Mouse (Mus musculus): Measurements from ENCODE around the gene Dusp8. TPM values are rescaled to one million over a fixed set of nuclear protein-coding genes. Genes with fewer than 3 reads are reported as not detected.

Dusp8 gene
- polyA plus RNA-seq, 1 experiment from 2014 or later = 4.3 TPM

- Histone ChIP-seq H3K9me3 (replicated peaks) (no peaks in the 10 kb centered on the region), H3K9ac (no peak overlapping the region), H3K27ac (replicated peaks) (no peak overlapping the region), H3K36me3 (replicated peaks) (0 out of 2 replicates have a peak, but pooled peaks cover 6% of the 10 kb centered on the region), H3K4me3 (replicated peaks) (no peak overlapping the region), H3K27me3 (no peaks in the 10 kb centered on the region), H3K4me1 (replicated peaks) (peaks cover 10% of the 10 kb centered on the region), H3K4me2 (no peak overlapping the region)
- ATAC-seq (ENCODE audit: insufficient read depth) = no peak
- WGBS (ENCODE audit: insufficient replicate concordance) = 69% methylated on average over 3 of the region's 3 CpGs
Observed at GRCm38 (mm10) chr7:142040756-142041155, 54.9 kb downstream of the Dusp8 start.

- no peak overlapping the region for H3K4me3 ChIP-seq (replicated peaks)
- H3K4me1 ChIP-seq (replicated peaks) = peaks cover 23% of the 10 kb centered on the region
- H3K36me3 ChIP-seq (replicated peaks) = 0 out of 2 replicates have a peak, but pooled peaks cover 3% of the 10 kb centered on the region
- H3K27me3 ChIP-seq = no peaks in the 10 kb centered on the region
- H3K9me3 ChIP-seq (replicated peaks) = no peaks in the 10 kb centered on the region
- peak; percentile 63 for ATAC-seq (ENCODE audit: insufficient read depth)
- no peak overlapping the region for H3K27ac ChIP-seq (replicated peaks)
- WGBS (ENCODE audit: insufficient replicate concordance) = 65% methylated on average over 4 of the region's 4 CpGs
- H3K9ac ChIP-seq = no peak overlapping the region
- no peak overlapping the region for H3K4me2 ChIP-seq
Observed at GRCm38 (mm10) chr7:142037553-142038170, 58.0 kb downstream of the Dusp8 start.

- Histone ChIP-seq H3K9me3 (replicated peaks) (no peaks in the 10 kb centered on the region), H3K36me3 (replicated peaks) (no peaks in the 10 kb centered on the region), H3K4me2 (no peak overlapping the region), H3K9ac (no peak overlapping the region), H3K4me1 (replicated peaks) (peaks cover 19% of the 10 kb centered on the region), H3K27me3 (no peaks in the 10 kb centered on the region), H3K4me3 (replicated peaks) (no peak overlapping the region), H3K27ac (replicated peaks) (no peak overlapping the region)
- WGBS (ENCODE audit: insufficient replicate concordance) = 59% methylated on average over 2 of the region's 2 CpGs
- ATAC-seq (ENCODE audit: insufficient read depth) = no peak
Observed at GRCm38 (mm10) chr7:142035048-142035811, 60.4 kb downstream of the Dusp8 start.

GRCm38 (mm10) chr7:142034198-142034597 is 61.4 kb downstream of the Dusp8 start:
- no peaks in the 10 kb centered on the region for H3K27me3 ChIP-seq
- 63% methylated on average over 2 of the region's 2 CpGs for WGBS (ENCODE audit: insufficient replicate concordance)
- H3K4me3 ChIP-seq (replicated peaks) = no peak overlapping the region
- H3K9ac ChIP-seq = no peak overlapping the region
- no peaks in the 10 kb centered on the region for H3K9me3 ChIP-seq (replicated peaks)
- peaks cover 19% of the 10 kb centered on the region; the same call in 1 of the 2 replicates for H3K4me1 ChIP-seq (replicated peaks)
- no peak overlapping the region for H3K27ac ChIP-seq (replicated peaks)
- no peak for ATAC-seq (ENCODE audit: insufficient read depth)
- no peak overlapping the region for H3K4me2 ChIP-seq
- no peaks in the 10 kb centered on the region for H3K36me3 ChIP-seq (replicated peaks)

- Histone ChIP-seq H3K27me3 (no peaks in the 10 kb centered on the region), H3K9ac (no peak overlapping the region), H3K27ac (replicated peaks) (no peak overlapping the region), H3K9me3 (replicated peaks) (no peaks in the 10 kb centered on the region), H3K4me2 (no peak overlapping the region), H3K4me1 (replicated peaks) (peaks cover 30% of the 10 kb centered on the region), H3K4me3 (replicated peaks) (no peak overlapping the region), H3K36me3 (replicated peaks) (no peaks in the 10 kb centered on the region)
- no peak for ATAC-seq (ENCODE audit: insufficient read depth)
Observed at GRCm38 (mm10) chr7:142030073-142030472, 65.6 kb downstream of the Dusp8 start.

Other genes starting within 250 kb of the Dusp8 start
- gene Tollip, start 177.3 kb downstream of the Dusp8 start, polyA plus RNA-seq (2015; fragmentation: Nextera tagmentation; extraction: Ambion mirVana) = 23.1 and 25.6 TPM in 2 replicates
- gene Brsk2, start 146.1 kb downstream of the Dusp8 start, polyA plus RNA-seq (2015; fragmentation: Nextera tagmentation; extraction: Ambion mirVana) = 0.17 and 0.22 TPM in 2 replicates
- 66.1 and 70.2 TPM in 2 replicates for gene Mob2, start 34.8 kb downstream of the Dusp8 start, polyA plus RNA-seq (2015; fragmentation: Nextera tagmentation; extraction: Ambion mirVana)
- not detected in 2 replicates for gene Gm45618, start 24.9 kb upstream of the Dusp8 start, polyA plus RNA-seq (2015; fragmentation: Nextera tagmentation; extraction: Ambion mirVana)
- not detected in 2 replicates for gene Gm39115, start 40.2 kb upstream of the Dusp8 start, polyA plus RNA-seq (2015; fragmentation: Nextera tagmentation; extraction: Ambion mirVana)
- not detected in 2 replicates for gene Gm45337, start 48.8 kb upstream of the Dusp8 start, polyA plus RNA-seq (2015; fragmentation: Nextera tagmentation; extraction: Ambion mirVana)
- not detected in 2 replicates for gene Gm29735, start 61.3 kb upstream of the Dusp8 start, polyA plus RNA-seq (2015; fragmentation: Nextera tagmentation; extraction: Ambion mirVana)
- not detected in 2 replicates for gene Gm4553, start 69.9 kb upstream of the Dusp8 start, polyA plus RNA-seq (2015; fragmentation: Nextera tagmentation; extraction: Ambion mirVana)
- not detected in 2 replicates for gene Krtap5-2, start 80.2 kb upstream of the Dusp8 start, polyA plus RNA-seq (2015; fragmentation: Nextera tagmentation; extraction: Ambion mirVana)
- gene Gm10153, start 94.5 kb upstream of the Dusp8 start, polyA plus RNA-seq (2015; fragmentation: Nextera tagmentation; extraction: Ambion mirVana) = not detected in 2 replicates
- gene Krtap5-3, start 105.5 kb upstream of the Dusp8 start, polyA plus RNA-seq (2015; fragmentation: Nextera tagmentation; extraction: Ambion mirVana) = not detected in 2 replicates
- not detected in 2 replicates for gene Gm7579, start 116.0 kb upstream of the Dusp8 start, polyA plus RNA-seq (2015; fragmentation: Nextera tagmentation; extraction: Ambion mirVana)
- not detected in 2 replicates for gene Krtap5-5, start 134.1 kb upstream of the Dusp8 start, polyA plus RNA-seq (2015; fragmentation: Nextera tagmentation; extraction: Ambion mirVana)
- gene Gm40460, start 145.2 kb upstream of the Dusp8 start, polyA plus RNA-seq (2015; fragmentation: Nextera tagmentation; extraction: Ambion mirVana) = not detected in 2 replicates
- gene Gm2431, start 162.5 kb upstream of the Dusp8 start, polyA plus RNA-seq (2015; fragmentation: Nextera tagmentation; extraction: Ambion mirVana) = not detected in 2 replicates
- gene Gm4559, start 178.5 kb upstream of the Dusp8 start, polyA plus RNA-seq (2015; fragmentation: Nextera tagmentation; extraction: Ambion mirVana) = not detected in 2 replicates
- not detected in 2 replicates for gene Krtap5-1, start 201.3 kb upstream of the Dusp8 start, polyA plus RNA-seq (2015; fragmentation: Nextera tagmentation; extraction: Ambion mirVana)
- not detected in 2 replicates for gene Krtap5-4, start 207.7 kb upstream of the Dusp8 start, polyA plus RNA-seq (2015; fragmentation: Nextera tagmentation; extraction: Ambion mirVana)